Mouse (Mus musculus): ENCODE measurements around the gene Zfp428. TPM values are rescaled to one million over a fixed set of nuclear protein-coding genes. Genes with fewer than 3 reads are reported as not detected.
A peak's percentile ranks its signal among the peaks of the same experiment; 100 is the strongest.
"Not testable (repeated sequence)": the region's sequence is repeated elsewhere in the genome, so short reads cannot be mapped to it uniquely, and the experiment has no call there.

Gene Zfp428
- polyA plus RNA-seq, 1 experiment from 2014 or later = 26.0 TPM

GRCm38 (mm10) chr7:24478911-24479310 is 27.9 kb upstream of the Zfp428 start:
- Histone ChIP-seq H3K4me3 (ENCODE audit: low read depth, low read length) (no peak overlapping the region), H3K4me1 (ENCODE audit: control insufficient read depth, insufficient read depth, low read length) (no peaks in the 10 kb centered on the region; the same call in 1 of the 2 replicates), H3K4me2 (no peak overlapping the region), H3K27me3 (ENCODE audit: control insufficient read depth, insufficient read depth, low read length) (peaks cover 39% of the 10 kb centered on the region), H3K27ac (ENCODE audit: low read depth, low read length) (no peak overlapping the region), H3K9ac (ENCODE audit: low read depth, low read length) (no peak overlapping the region), H3K36me3 (ENCODE audit: control insufficient read depth, insufficient read depth, low read length) (no peaks in the 10 kb centered on the region), H3K9me3 (replicated peaks; ENCODE audit: control insufficient read depth, low read length) (no peaks in the 10 kb centered on the region)
- no peak for ATAC-seq (replicated peaks; ENCODE audit: insufficient number of reproducible peaks, low FRiP score, low TSS enrichment)
- WGBS (ENCODE audit: insufficient replicate concordance) = 78% methylated on average over 5 of the region's 5 CpGs

- no peak overlapping the region for H3K27ac ChIP-seq (ENCODE audit: low read depth, low read length)
- 97% methylated on average over 2 of the region's 2 CpGs for WGBS (ENCODE audit: insufficient replicate concordance)
- H3K4me1 ChIP-seq (ENCODE audit: control insufficient read depth, insufficient read depth, low read length) = no peaks in the 10 kb centered on the region; the same call in 1 of the 2 replicates
- H3K36me3 ChIP-seq (ENCODE audit: control insufficient read depth, insufficient read depth, low read length) = no peaks in the 10 kb centered on the region
- no peak overlapping the region for H3K4me2 ChIP-seq
- H3K4me3 ChIP-seq (ENCODE audit: low read depth, low read length) = no peak overlapping the region
- no peak overlapping the region for H3K9ac ChIP-seq (ENCODE audit: low read depth, low read length)
- no peak for ATAC-seq (replicated peaks; ENCODE audit: insufficient number of reproducible peaks, low FRiP score, low TSS enrichment)
- peaks cover 45% of the 10 kb centered on the region for H3K27me3 ChIP-seq (ENCODE audit: control insufficient read depth, insufficient read depth, low read length)
- H3K9me3 ChIP-seq (replicated peaks; ENCODE audit: control insufficient read depth, low read length) = no peaks in the 10 kb centered on the region
Observed at GRCm38 (mm10) chr7:24479685-24480084, 27.1 kb upstream of the Zfp428 start.

GRCm38 (mm10) chr7:24480121-24480941 is 26.5 kb upstream of the Zfp428 start:
- H3K9ac ChIP-seq (ENCODE audit: low read depth, low read length) = no peak overlapping the region
- 60% methylated on average over 18 of the region's 18 CpGs for WGBS (ENCODE audit: insufficient replicate concordance)
- no peaks in the 10 kb centered on the region; the same call in 1 of the 2 replicates for H3K4me1 ChIP-seq (ENCODE audit: control insufficient read depth, insufficient read depth, low read length)
- H3K9me3 ChIP-seq (replicated peaks; ENCODE audit: control insufficient read depth, low read length) = no peaks in the 10 kb centered on the region
- no peak overlapping the region for H3K4me3 ChIP-seq (ENCODE audit: low read depth, low read length)
- H3K4me2 ChIP-seq = no peak overlapping the region
- peaks cover 47% of the 10 kb centered on the region for H3K27me3 ChIP-seq (ENCODE audit: control insufficient read depth, insufficient read depth, low read length)
- H3K27ac ChIP-seq (ENCODE audit: low read depth, low read length) = no peak overlapping the region
- no peaks in the 10 kb centered on the region for H3K36me3 ChIP-seq (ENCODE audit: control insufficient read depth, insufficient read depth, low read length)
- ATAC-seq (replicated peaks; ENCODE audit: insufficient number of reproducible peaks, low FRiP score, low TSS enrichment) = no peak

GRCm38 (mm10) chr7:24480986-24481473 is 25.8 kb upstream of the Zfp428 start:
- peak overlapping the region; percentile 82 for H3K4me2 ChIP-seq
- no peaks in the 10 kb centered on the region for H3K9me3 ChIP-seq (replicated peaks; ENCODE audit: control insufficient read depth, low read length)
- H3K4me1 ChIP-seq (ENCODE audit: control insufficient read depth, insufficient read depth, low read length) = no peaks in the 10 kb centered on the region; the same call in 1 of the 2 replicates
- H3K27ac ChIP-seq (ENCODE audit: low read depth, low read length) = no peak overlapping the region
- H3K9ac ChIP-seq (ENCODE audit: low read depth, low read length) = peak overlapping the region; percentile 68; the same call in 1 of the 2 replicates
- 16% methylated on average over 14 of the region's 14 CpGs for WGBS (ENCODE audit: insufficient replicate concordance)
- H3K27me3 ChIP-seq (ENCODE audit: control insufficient read depth, insufficient read depth, low read length) = peaks cover 52% of the 10 kb centered on the region
- 0 out of 2 replicates have a peak, but pooled peaks have one; percentile 27 for ATAC-seq (replicated peaks; ENCODE audit: insufficient number of reproducible peaks, low FRiP score, low TSS enrichment)
- H3K4me3 ChIP-seq (ENCODE audit: low read depth, low read length) = peak overlapping the region; percentile 65
- no peaks in the 10 kb centered on the region for H3K36me3 ChIP-seq (ENCODE audit: control insufficient read depth, insufficient read depth, low read length)

GRCm38 (mm10) chr7:24481474-24482207 is 25.2 kb upstream of the Zfp428 start, which contains the start of gene Cadm4:
Gene Cadm4 (plus strand): TSS chr7:24482023.
- Histone ChIP-seq H3K4me2 (peak within 1 kb of the TSS; percentile 82), H3K9me3 (replicated peaks; ENCODE audit: control insufficient read depth, low read length) (no peaks in the 10 kb centered on the region), H3K4me1 (ENCODE audit: control insufficient read depth, insufficient read depth, low read length) (no peaks in the 10 kb centered on the region; the same call in 1 of the 2 replicates), H3K27ac (ENCODE audit: low read depth, low read length) (no peak within 1 kb of the TSS), H3K9ac (ENCODE audit: low read depth, low read length) (peak within 1 kb of the TSS; percentile 68), H3K4me3 (ENCODE audit: low read depth, low read length) (peak within 1 kb of the TSS; percentile 65), H3K36me3 (ENCODE audit: control insufficient read depth, insufficient read depth, low read length) (no peaks in the 10 kb centered on the region), H3K27me3 (ENCODE audit: control insufficient read depth, insufficient read depth, low read length) (peaks cover 54% of the 10 kb centered on the region)
- WGBS (ENCODE audit: insufficient replicate concordance) = 1% methylated on average over 51 of the region's 83 CpGs
- peak; percentile 64 for ATAC-seq (replicated peaks; ENCODE audit: insufficient number of reproducible peaks, low FRiP score, low TSS enrichment)

- Histone ChIP-seq H3K27me3 (ENCODE audit: control insufficient read depth, insufficient read depth, low read length) (peaks cover 54% of the 10 kb centered on the region), H3K27ac (ENCODE audit: low read depth, low read length) (no peak overlapping the region), H3K4me2 (peak overlapping the region; percentile 82), H3K36me3 (ENCODE audit: control insufficient read depth, insufficient read depth, low read length) (no peaks in the 10 kb centered on the region), H3K9ac (ENCODE audit: low read depth, low read length) (peak overlapping the region; percentile 68), H3K9me3 (replicated peaks; ENCODE audit: control insufficient read depth, low read length) (no peaks in the 10 kb centered on the region), H3K4me3 (ENCODE audit: low read depth, low read length) (peak overlapping the region; percentile 65), H3K4me1 (ENCODE audit: control insufficient read depth, insufficient read depth, low read length) (no peaks in the 10 kb centered on the region; the same call in 1 of the 2 replicates)
- WGBS (ENCODE audit: insufficient replicate concordance) = 3% methylated on average over 26 of the region's 38 CpGs
- no peak for ATAC-seq (replicated peaks; ENCODE audit: insufficient number of reproducible peaks, low FRiP score, low TSS enrichment)
Observed at GRCm38 (mm10) chr7:24482208-24483020, 24.4 kb upstream of the Zfp428 start.

- H3K27ac ChIP-seq (ENCODE audit: low read depth, low read length); H3K36me3 ChIP-seq (ENCODE audit: control insufficient read depth, insufficient read depth, low read length); H3K4me1 ChIP-seq (ENCODE audit: control insufficient read depth, insufficient read depth, low read length); H3K9me3 ChIP-seq (replicated peaks; ENCODE audit: control insufficient read depth, low read length); ATAC-seq (replicated peaks; ENCODE audit: insufficient number of reproducible peaks, low FRiP score, low TSS enrichment); H3K4me3 ChIP-seq (ENCODE audit: low read depth, low read length); H3K9ac ChIP-seq (ENCODE audit: low read depth, low read length); H3K4me2 ChIP-seq: not testable (repeated sequence)
- WGBS (ENCODE audit: insufficient replicate concordance) = 46% methylated on average over 6 of the region's 6 CpGs
- peaks cover 54% of the 10 kb centered on the region for H3K27me3 ChIP-seq (ENCODE audit: control insufficient read depth, insufficient read depth, low read length)
Observed at GRCm38 (mm10) chr7:24483291-24483690, 23.5 kb upstream of the Zfp428 start.

- no peaks in the 10 kb centered on the region for H3K9me3 ChIP-seq (replicated peaks; ENCODE audit: control insufficient read depth, low read length)
- no peak overlapping the region for H3K4me2 ChIP-seq
- no peaks in the 10 kb centered on the region; the same call in 1 of the 2 replicates for H3K4me1 ChIP-seq (ENCODE audit: control insufficient read depth, insufficient read depth, low read length)
- 72% methylated on average over 9 of the region's 9 CpGs for WGBS (ENCODE audit: insufficient replicate concordance)
- H3K36me3 ChIP-seq (ENCODE audit: control insufficient read depth, insufficient read depth, low read length) = no peaks in the 10 kb centered on the region
- no peak overlapping the region for H3K4me3 ChIP-seq (ENCODE audit: low read depth, low read length)
- no peak overlapping the region for H3K27ac ChIP-seq (ENCODE audit: low read depth, low read length)
- peaks cover 45% of the 10 kb centered on the region for H3K27me3 ChIP-seq (ENCODE audit: control insufficient read depth, insufficient read depth, low read length)
- no peak for ATAC-seq (replicated peaks; ENCODE audit: insufficient number of reproducible peaks, low FRiP score, low TSS enrichment)
- H3K9ac ChIP-seq (ENCODE audit: low read depth, low read length) = no peak overlapping the region
Observed at GRCm38 (mm10) chr7:24485481-24485880, 21.3 kb upstream of the Zfp428 start.

Data from heart, embryonic 11.5 days (tissue).